Mouse (Mus musculus) stomach, embryonic 14.5 days (tissue): ENCODE measurements around the gene Lamtor2. TPM values are rescaled to one million over a fixed set of nuclear protein-coding genes. Genes with fewer than 3 reads are reported as not detected.

ENCODE experiments used
- microRNA counts: library from miRNA; unstranded; fragments of <30 nt; microRNA quantifications from one replicate; lab custom pipeline; 2016
- microRNA-seq: library from miRNA; unstranded; fragments of <30 nt; microRNA quantifications from one replicate; pipeline ENCODE4, GENCODE M21; 2016
- polyA plus RNA-seq: library from polyadenylated mRNA; unstranded; fragments of >200 nt; fragmentation: Nextera tagmentation; extraction: Ambion mirVana; gene quantifications from 2 replicates; pipeline ENCODE4 v1.2.1, GENCODE M21; 2014

The Lamtor2 gene
- polyA plus RNA-seq, 1 experiment from 2014 or later: 84.8 TPM

MicroRNAs within 50 kb of the gene (microRNA counts, 519-probe panel; counts per million panel counts)
- microRNA mmu-miR-1905 (lab: Ali Mortazavi, UCI): not detected

Small RNA genes within 50 kb of the gene (microRNA-seq; reads per million reads assigned to microRNA genes)
- not detected for gene Mir1905

Other genes starting within 250 kb of the Lamtor2 start
- 121 and 132 TPM in 2 replicates for gene Glmp, start 228.1 kb downstream of the Lamtor2 start, polyA plus RNA-seq
- 20.5 and 23.1 TPM in 2 replicates for gene Tmem79, start 216.9 kb downstream of the Lamtor2 start, polyA plus RNA-seq
- gene Smg5, start 216.8 kb downstream of the Lamtor2 start, polyA plus RNA-seq: 38.9 and 39.4 TPM in 2 replicates
- gene Paqr6, start 188.5 kb downstream of the Lamtor2 start, polyA plus RNA-seq: 10.8 and 11.2 TPM in 2 replicates
- gene Bglap3, start 180.3 kb downstream of the Lamtor2 start, polyA plus RNA-seq: 0.45 TPM in 1 of 2 replicates, not detected in the other
- gene Bglap2, start 174.4 kb downstream of the Lamtor2 start, polyA plus RNA-seq: not detected in 2 replicates
- gene Bglap, start 168.6 kb downstream of the Lamtor2 start, polyA plus RNA-seq: not detected in 2 replicates
- gene Pmf1, start 142.7 kb downstream of the Lamtor2 start, polyA plus RNA-seq: 136 and 143 TPM in 2 replicates
- gene Slc25a44, start 127.9 kb downstream of the Lamtor2 start, polyA plus RNA-seq: 18.2 and 18.4 TPM in 2 replicates
- gene Sema4a, start 91.9 kb downstream of the Lamtor2 start, polyA plus RNA-seq: 8.9 and 11.8 TPM in 2 replicates
- gene Lmna, start 43.1 kb downstream of the Lamtor2 start, polyA plus RNA-seq: 128 and 148 TPM in 2 replicates
- 25.2 and 26.3 TPM in 2 replicates for gene Mex3a, start 20.7 kb downstream of the Lamtor2 start, polyA plus RNA-seq
- gene Rab25, start 4.8 kb downstream of the Lamtor2 start, polyA plus RNA-seq: 57.0 and 67.9 TPM in 2 replicates
- gene Ubqln4, start 684 bp upstream of the Lamtor2 start, polyA plus RNA-seq: 48.4 TPM in 2 replicates
- gene Ssr2, start 22.8 kb upstream of the Lamtor2 start, polyA plus RNA-seq: 295 and 301 TPM in 2 replicates
- 108 and 119 TPM in 2 replicates for gene Arhgef2, start 52.9 kb upstream of the Lamtor2 start, polyA plus RNA-seq
- not detected in 2 replicates for gene Rxfp4, start 100.1 kb upstream of the Lamtor2 start, polyA plus RNA-seq
- gene Khdc4, start 132.7 kb upstream of the Lamtor2 start, polyA plus RNA-seq: 81.9 and 90.4 TPM in 2 replicates
- gene Rit1, start 163.8 kb upstream of the Lamtor2 start, polyA plus RNA-seq: 63.4 and 73.9 TPM in 2 replicates
- 27.7 and 29.3 TPM in 2 replicates for gene Syt11, start 222.1 kb upstream of the Lamtor2 start, polyA plus RNA-seq